Mouse (Mus musculus): ENCODE measurements around the gene Nsf. TPM values are rescaled to one million over a fixed set of nuclear protein-coding genes. Genes with fewer than 3 reads are reported as not detected.

Nsf gene
- polyA plus RNA-seq, 1 experiment, result 10.3 TPM

DNA sequence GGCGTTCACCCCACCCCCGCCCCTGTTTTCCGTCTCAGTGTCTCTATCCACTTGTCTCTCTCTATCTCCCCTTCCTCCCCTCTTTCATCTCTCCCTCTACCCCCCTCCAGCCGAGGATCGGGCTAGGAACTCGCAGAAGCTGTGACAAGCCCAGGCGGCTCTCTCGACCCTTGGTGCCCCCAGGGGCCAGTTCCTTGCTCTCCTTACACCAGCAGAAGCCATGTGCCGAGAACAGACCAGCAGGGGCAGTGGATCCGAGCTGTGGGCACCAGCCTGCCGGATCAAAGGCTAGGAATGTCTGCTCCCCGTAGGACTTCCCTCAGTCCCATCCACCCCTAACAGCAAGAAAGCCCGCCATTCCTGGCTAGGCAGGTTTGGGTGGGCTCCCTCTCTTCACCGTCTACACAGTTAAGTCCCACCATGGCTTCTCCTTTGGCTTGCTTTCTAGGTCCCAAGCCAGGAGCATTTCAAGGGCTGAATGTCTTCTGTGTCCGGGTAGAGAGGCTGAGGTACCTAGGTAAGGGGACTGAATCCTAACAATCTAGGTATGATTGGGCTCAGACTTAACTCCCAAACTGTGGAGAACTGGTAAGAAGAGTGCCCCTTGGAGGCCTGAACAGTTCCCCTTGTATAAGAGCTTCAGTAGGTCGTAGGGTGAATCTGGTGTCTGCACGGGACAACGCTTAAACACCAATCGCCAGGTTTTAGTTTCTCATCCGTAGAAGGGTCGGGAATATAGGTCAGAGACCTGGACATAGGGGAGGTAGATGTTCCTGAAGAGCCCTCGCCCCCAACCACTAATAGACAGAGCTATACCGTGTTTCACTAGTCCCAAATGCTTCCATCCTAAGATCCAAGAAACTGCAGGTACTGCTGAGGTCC lies 181.1 kb downstream of the Nsf start:
- H3K27me3 ChIP-seq (ENCODE audit: control insufficient read depth, insufficient read depth, low read length), result peaks cover 3% of the 10 kb centered on the region
- H3K4me1 ChIP-seq (ENCODE audit: control insufficient read depth, insufficient read depth, low read length), result peaks cover 9% of the 10 kb centered on the region
- H3K36me3 ChIP-seq (ENCODE audit: control insufficient read depth, insufficient read depth, low read length), result no peaks in the 10 kb centered on the region
- no peak overlapping the region for H3K4me3 ChIP-seq (ENCODE audit: control insufficient read depth, low read depth, low read length)
- TF ChIP-seq POLR2A (IDR thresholded peaks at IDR 0.05; ENCODE audit: control insufficient read depth, low read depth, low read length) (no peak), CTCF (IDR thresholded peaks at IDR 0.05; ENCODE audit: control insufficient read depth, insufficient read depth, insufficient replicate concordance, low read depth, low read length) (no peak)
- H3K27ac ChIP-seq (ENCODE audit: control insufficient read depth, insufficient read depth, low read depth, low read length), result no peak overlapping the region

Other genes starting within 250 kb of the Nsf start
- 0.15 and 0.30 TPM in 2 replicates for gene Wnt9b, start 204.2 kb downstream of the Nsf start, polyA plus RNA-seq (2012; rRNA removed)
- 24.1 and 28.9 TPM in 2 replicates for gene Wnt3, start 179.9 kb downstream of the Nsf start, polyA plus RNA-seq (2012; rRNA removed)
- gene Arf2, start 12.7 kb upstream of the Nsf start, polyA plus RNA-seq (2012; rRNA removed), result 9.3 and 12.7 TPM in 2 replicates
- 0.42 and 0.59 TPM in 2 replicates for gene Crhr1, start 178.8 kb upstream of the Nsf start, polyA plus RNA-seq (2012; rRNA removed)
- 747 and 763 TPM in 2 replicates for gene Sppl2c, start 232.3 kb upstream of the Nsf start, polyA plus RNA-seq (2012; rRNA removed)

All from testis, adult 2 months (tissue).